Mouse (Mus musculus) neural tube, embryonic 14.5 days (tissue): Measurements from ENCODE around the gene Ccnk. TPM values are rescaled to one million over a fixed set of nuclear protein-coding genes. Genes with fewer than 3 reads are reported as not detected.

Experiments used
- polyA plus RNA-seq: library from polyadenylated mRNA; unstranded; fragments of >200 nt; fragmentation: Nextera tagmentation; extraction: Ambion mirVana; gene quantifications from 2 replicates; pipeline ENCODE4 v1.2.1, GENCODE M21; 2014

Ccnk gene
- polyA plus RNA-seq, 1 experiment from 2014 or later = 6.0 TPM

Other genes with a start within 250 kb of the Ccnk start
- gene Bcl11b, start 176.0 kb upstream of the Ccnk start, polyA plus RNA-seq = 38.0 and 38.2 TPM in 2 replicates
- 90.6 and 91.9 TPM in 2 replicates for gene Setd3, start 265 bp upstream of the Ccnk start, polyA plus RNA-seq
- gene Ccdc85c, start 95.8 kb downstream of the Ccnk start, polyA plus RNA-seq = 15.3 and 17.3 TPM in 2 replicates
- gene Hhipl1, start 126.7 kb downstream of the Ccnk start, polyA plus RNA-seq = 2.0 and 2.3 TPM in 2 replicates
- gene Cyp46a1, start 154.8 kb downstream of the Ccnk start, polyA plus RNA-seq = 19.6 and 25.4 TPM in 2 replicates
- 48.9 and 82.8 TPM in 2 replicates for gene Eml1, start 191.4 kb downstream of the Ccnk start, polyA plus RNA-seq